Mouse (Mus musculus) embryonic facial prominence, embryonic 14.5 days (tissue): ENCODE measurements at regions not wholly inside any gene's neighbourhood (a gene's known extent, or its start where the extent isn't known, plus 50 kb on each side); places are given as distances from the start of the nearest gene placed in this dataset.
A peak's percentile ranks its signal among the peaks of the same experiment; 100 is the strongest.

Experiments
- ATAC-seq: fragments of 200-750 bp; cut with Nextera tagmentation; 2 replicates; pipeline ENCODE4 v1.8.0; 2017; ENCODE audit warnings: low read depth, moderate number of reproducible peaks, moderate TSS enrichment
- DNase-seq: peaks from one replicate; pipeline ENCODE4 v3.0.0-alpha.2; 2015; ENCODE audit warnings: low spot score
- H3K27ac ChIP-seq: fragments of 300-500 bp; sonication (generic); replicated peaks from 2 replicates; pipeline ENCODE4 v1.5.1; 2014; ENCODE audit warnings: low read depth, mild to moderate bottlenecking, low read length, moderate library complexity
- H3K27me3 ChIP-seq: fragments of 300-500 bp; sonication (generic); replicated peaks from 2 replicates; pipeline ENCODE4 v1.6.1; 2014; ENCODE audit warnings: low read length; ENCODE audit not compliant: control insufficient read depth, insufficient read depth
- H3K36me3 ChIP-seq: fragments of 300-500 bp; sonication (generic); 2 replicates; pipeline ENCODE4 v1.6.1; 2014; ENCODE audit warnings: low read length, mixed read lengths; ENCODE audit not compliant: control insufficient read depth, insufficient read depth
- H3K4me1 ChIP-seq: fragments of 300-500 bp; sonication (generic); 2 replicates; pipeline ENCODE4 v1.6.1; 2014; ENCODE audit warnings: antibody characterized with exemption, low read length; ENCODE audit not compliant: control insufficient read depth, insufficient read depth
- H3K4me2 ChIP-seq: fragments of 300-500 bp; sonication (generic); 2 replicates; pipeline ENCODE4 v1.6.1; 2014; ENCODE audit warnings: low read depth, mild to moderate bottlenecking, low read length, moderate library complexity, mixed read lengths
- H3K4me3 ChIP-seq: fragments of 300-500 bp; sonication (generic); 2 replicates; pipeline ENCODE4 v1.5.1; 2014; ENCODE audit warnings: low read depth, mild to moderate bottlenecking, low read length
- H3K9ac ChIP-seq: fragments of 300-500 bp; sonication (generic); 2 replicates; pipeline ENCODE4 v1.6.1; 2014; ENCODE audit warnings: low read depth, mild to moderate bottlenecking, low read length, moderate library complexity, mixed read lengths
- H3K9me3 ChIP-seq: fragments of 300-500 bp; sonication (generic); 2 replicates; pipeline ENCODE4 v1.6.1; 2016; ENCODE audit warnings: low read length; ENCODE audit not compliant: control insufficient read depth
- WGBS: fragments of 180-500 bp; shearing (Covaris S2); extraction: QIAGEN DNeasy Blood & Tissue Kit; methylation state at CpG from one replicate; pipeline ENCODE4 v1.1.7; 2014; 5-methylcytosine and 5-hydroxymethylcytosine counted together

- 0 out of 2 replicates have a peak, but pooled peaks cover 6% of the 10 kb centered on the region for H3K4me1 ChIP-seq
- no peaks in the 10 kb centered on the region for H3K36me3 ChIP-seq
- no peaks in the 10 kb centered on the region for H3K9me3 ChIP-seq
- no peak overlapping the region for H3K4me3 ChIP-seq
- no peak overlapping the region for H3K27ac ChIP-seq
- ATAC-seq = no peak
- peak; percentile 48 for DNase-seq
- 53% methylated on average over 6 of the region's 6 CpGs for WGBS
- no peak overlapping the region for H3K9ac ChIP-seq
- H3K27me3 ChIP-seq = no peaks in the 10 kb centered on the region
- no peak overlapping the region for H3K4me2 ChIP-seq
Observed at GRCm38 (mm10) chr12:8070788-8071187, 93.3 kb downstream of the Apob start.

- Histone ChIP-seq H3K9ac (no peak overlapping the region), H3K4me1 (0 out of 2 replicates have a peak, but pooled peaks cover 6% of the 10 kb centered on the region), H3K36me3 (no peaks in the 10 kb centered on the region), H3K4me2 (no peak overlapping the region), H3K27ac (no peak overlapping the region), H3K9me3 (no peaks in the 10 kb centered on the region), H3K4me3 (no peak overlapping the region), H3K27me3 (no peaks in the 10 kb centered on the region)
- 67% methylated on average over 4 of the region's 4 CpGs for WGBS
- ATAC-seq = no peak
- DNase-seq = no peak
Observed at GRCm38 (mm10) chr12:8071286-8071685, 93.8 kb downstream of the Apob start.

- no peak overlapping the region for H3K9ac ChIP-seq
- no peak overlapping the region for H3K27ac ChIP-seq
- no peaks in the 10 kb centered on the region for H3K36me3 ChIP-seq
- H3K4me1 ChIP-seq = 0 out of 2 replicates have a peak, but pooled peaks cover 4% of the 10 kb centered on the region
- no peak overlapping the region for H3K4me3 ChIP-seq
- ATAC-seq (no peak), DNase-seq (no peak)
- H3K27me3 ChIP-seq = no peaks in the 10 kb centered on the region; the same call in 1 of the 2 replicates
- H3K4me2 ChIP-seq = no peak overlapping the region
- H3K9me3 ChIP-seq = no peaks in the 10 kb centered on the region
Observed at GRCm38 (mm10) chr12:8076010-8076540, 98.6 kb downstream of the Apob start.

GRCm38 (mm10) chr12:8077346-8077745, 99.9 kb downstream of the Apob start:
- no peaks in the 10 kb centered on the region; the same call in 1 of the 2 replicates for H3K27me3 ChIP-seq
- no peaks in the 10 kb centered on the region for H3K9me3 ChIP-seq
- no peak for ATAC-seq
- H3K4me1 ChIP-seq = 0 out of 2 replicates have a peak, but pooled peaks cover 4% of the 10 kb centered on the region
- 83% methylated on average over 4 of the region's 4 CpGs for WGBS
- no peak overlapping the region for H3K4me2 ChIP-seq
- no peak overlapping the region for H3K9ac ChIP-seq
- H3K36me3 ChIP-seq = no peaks in the 10 kb centered on the region
- no peak overlapping the region for H3K4me3 ChIP-seq
- no peak for DNase-seq
- H3K27ac ChIP-seq = no peak overlapping the region

GRCm38 (mm10) chr12:8078046-8078445, 100.6 kb downstream of the Apob start:
- ATAC-seq = no peak
- Histone ChIP-seq H3K4me1 (0 out of 2 replicates have a peak, but pooled peaks cover under 1% of the 10 kb centered on the region), H3K36me3 (no peaks in the 10 kb centered on the region), H3K4me3 (no peak overlapping the region), H3K9ac (no peak overlapping the region), H3K9me3 (no peaks in the 10 kb centered on the region), H3K27me3 (no peaks in the 10 kb centered on the region; the same call in 1 of the 2 replicates), H3K4me2 (no peak overlapping the region), H3K27ac (no peak overlapping the region)
- DNase-seq = no peak
- WGBS = 72% methylated on average over 3 of the region's 3 CpGs

DNA sequence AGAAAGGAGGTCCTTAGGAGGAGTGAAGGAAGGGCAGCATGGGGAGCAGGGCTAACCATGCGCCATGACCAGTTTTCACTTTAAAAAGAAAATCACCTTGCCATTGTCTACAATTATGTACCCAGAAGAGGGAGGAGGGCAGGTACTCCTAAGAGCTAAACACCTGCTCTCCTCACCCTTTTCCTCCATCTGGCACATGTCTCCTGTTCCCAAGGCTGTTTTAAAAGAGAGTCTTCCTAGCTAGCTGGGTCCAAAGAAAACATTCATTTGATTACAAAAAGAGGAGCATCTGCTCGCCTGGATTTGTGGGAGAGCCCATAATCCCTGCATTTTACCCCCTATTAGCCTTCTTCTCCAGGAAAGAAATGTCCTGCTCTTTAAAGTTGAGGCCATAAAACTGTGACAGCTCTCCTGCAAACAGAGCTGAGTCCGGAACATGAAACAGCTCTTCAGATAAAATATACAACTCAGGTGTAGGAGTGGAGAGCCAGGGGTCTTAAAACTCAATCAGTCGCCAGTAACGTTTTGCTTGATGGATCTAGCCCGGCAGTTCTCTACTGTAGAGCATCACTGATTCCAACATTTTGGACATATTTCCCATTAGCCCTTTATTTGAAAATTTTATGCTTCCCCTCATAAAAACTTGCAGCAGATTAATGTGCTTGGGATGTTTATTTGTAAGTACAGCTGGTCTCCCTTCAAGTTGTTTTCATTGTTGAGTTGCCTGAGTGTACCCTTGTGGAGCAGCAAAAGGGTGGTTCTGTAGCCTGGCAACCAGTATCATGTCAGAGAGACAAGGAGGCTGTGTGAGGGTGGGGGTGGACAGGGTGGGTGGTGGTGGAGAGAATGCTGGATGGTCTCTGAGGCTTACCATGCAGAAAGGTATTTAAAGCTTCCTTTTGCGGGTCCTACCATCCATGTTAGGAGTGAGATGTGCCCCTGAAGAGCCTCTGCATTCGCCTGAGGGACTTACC, 105.5 kb downstream of the Apob start:
- H3K4me2 ChIP-seq = no peak overlapping the region
- H3K36me3 ChIP-seq = no peaks in the 10 kb centered on the region
- DNase-seq = no peak
- H3K9me3 ChIP-seq = no peaks in the 10 kb centered on the region
- no peak overlapping the region for H3K4me3 ChIP-seq
- no peaks in the 10 kb centered on the region for H3K4me1 ChIP-seq
- 72% methylated on average over 8 of the region's 8 CpGs for whole genome bisulfite sequencing
- no peak for ATAC-seq
- no peak overlapping the region for H3K9ac ChIP-seq
- no peak overlapping the region for H3K27ac ChIP-seq
- no peaks in the 10 kb centered on the region; the same call in 1 of the 2 replicates for H3K27me3 ChIP-seq

DNA sequence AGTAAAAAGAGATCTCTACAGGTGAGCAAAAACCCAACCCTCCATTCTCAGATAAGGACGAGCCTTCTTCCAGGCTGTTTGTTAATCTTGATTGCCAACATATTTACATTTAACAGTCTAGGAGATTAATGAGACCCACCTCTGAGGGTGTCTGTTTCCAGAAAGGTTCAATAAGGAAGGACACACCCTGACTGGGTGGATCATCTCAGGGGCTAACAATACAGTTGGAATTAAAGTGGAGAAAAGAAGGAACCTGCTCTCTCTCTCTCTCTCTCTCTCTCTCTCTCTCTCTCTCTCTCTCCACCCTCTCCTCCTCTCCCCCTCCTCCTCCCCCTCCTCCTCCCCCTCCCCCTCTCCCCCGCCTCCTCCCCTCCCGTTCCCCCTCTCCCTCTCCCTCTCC, 110.5 kb downstream of the Apob start:
- no peak overlapping the region for H3K27ac ChIP-seq
- no peak overlapping the region for H3K4me3 ChIP-seq
- H3K36me3 ChIP-seq = no peaks in the 10 kb centered on the region
- 58% methylated on average over 1 of the region's 3 CpGs for WGBS
- H3K4me1 ChIP-seq = no peaks in the 10 kb centered on the region
- H3K27me3 ChIP-seq = no peaks in the 10 kb centered on the region
- DNase-seq = no peak
- no peak overlapping the region for H3K9ac ChIP-seq
- 0 out of 2 replicates have a peak, but pooled peaks cover 5% of the 10 kb centered on the region for H3K9me3 ChIP-seq
- no peak for ATAC-seq
- no peak overlapping the region for H3K4me2 ChIP-seq

DNA sequence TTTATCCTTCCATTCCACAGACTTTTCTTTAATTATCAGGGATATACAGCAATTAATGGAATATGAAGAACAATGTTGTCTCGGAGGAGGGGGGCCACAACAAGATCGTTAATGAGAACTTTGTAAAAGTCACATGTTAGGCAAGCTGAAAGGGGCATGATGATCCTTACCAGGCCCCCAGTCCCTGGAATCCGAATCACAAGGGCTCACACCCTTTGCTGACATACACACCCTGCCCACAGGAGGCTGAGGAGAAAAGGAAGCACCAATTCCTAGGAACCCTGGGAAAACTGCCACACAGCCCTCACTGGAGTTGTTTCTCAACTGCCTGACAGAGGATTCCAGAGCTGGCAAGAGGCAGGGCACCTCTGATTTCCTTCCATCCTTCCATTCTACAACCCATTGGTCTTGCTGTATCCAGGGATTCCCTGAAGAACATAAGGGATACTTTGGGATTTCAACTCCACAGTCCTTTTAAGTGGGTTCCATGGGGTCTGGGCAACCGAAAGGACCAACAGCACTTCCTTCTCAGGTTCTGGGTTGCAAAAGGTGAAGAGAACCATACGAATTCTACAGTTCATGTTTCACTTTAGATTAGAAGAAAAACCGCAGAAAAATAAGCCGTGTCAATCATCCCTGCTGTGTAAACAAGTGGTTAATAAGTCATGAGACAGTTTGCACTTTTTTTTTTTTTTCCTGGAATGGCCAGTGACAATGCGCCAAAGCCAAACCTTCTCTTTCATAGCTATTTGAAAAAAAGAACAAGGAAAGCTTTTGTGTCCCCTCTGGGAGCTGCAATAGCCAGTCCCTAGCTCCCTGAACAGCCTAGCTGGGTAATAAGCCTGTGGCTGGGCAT, 112.2 kb downstream of the Apob start:
- Histone ChIP-seq H3K9me3 (0 out of 2 replicates have a peak, but pooled peaks cover 8% of the 10 kb centered on the region), H3K9ac (no peak overlapping the region), H3K27me3 (no peaks in the 10 kb centered on the region), H3K27ac (no peak overlapping the region), H3K4me1 (no peaks in the 10 kb centered on the region), H3K4me3 (no peak overlapping the region), H3K36me3 (no peaks in the 10 kb centered on the region), H3K4me2 (no peak overlapping the region)
- no peak for DNase-seq
- WGBS = 69% methylated on average over 8 of the region's 8 CpGs
- ATAC-seq = no peak
